Mouse (Mus musculus): ENCODE results near the gene Olfr883. TPM values are rescaled to one million over a fixed set of nuclear protein-coding genes. Genes with fewer than 3 reads are reported as not detected.
A peak's percentile ranks its signal among the peaks of the same experiment; 100 is the strongest.

Gene Olfr883
- total RNA-seq (2021), result not detected
- long read RNA-seq, experiment 1, result 0 reads
- long read RNA-seq, experiment 2, result 0 reads

- H3K27ac ChIP-seq, result no peak within 1 kb of the TSS
- intact Hi-C loops (cut with DNase I), result no loop called here
- no peak for TF ChIP-seq CTCF (IDR thresholded peaks at IDR 0.05)
- no peak within 1 kb of the TSS for H3K4me3 ChIP-seq
- no peak for DNase-seq (ENCODE audit: extremely low spot score in 1 of 2, low spot score in 2 of 2)
These were observed at the start of gene Olfr883 for GRCm38 (mm10) chr9:38025508-38025907. Gene Olfr883, plus strand, starts transcription at chr9:38025808.

GRCm38 (mm10) chr9:37991525-37991924 is 34.1 kb upstream of the Olfr883 start, which contains the start of gene Olfr881:
Gene Olfr881, plus strand, starts transcription at chr9:37991825.
- Histone ChIP-seq H3K4me3 (no peak within 1 kb of the TSS), H3K27ac (no peak within 1 kb of the TSS)
- DNase-seq (ENCODE audit: extremely low spot score in 1 of 2, low spot score in 2 of 2), result no peak
- intact Hi-C loops (cut with DNase I), result no loop called here
- TF ChIP-seq CTCF (IDR thresholded peaks at IDR 0.05), result no peak

GRCm38 (mm10) chr9:37998581-37999204 is 26.9 kb upstream of the Olfr883 start:
- DNase-seq (ENCODE audit: extremely low spot score in 1 of 2, low spot score in 2 of 2), result no peak
- TF ChIP-seq CTCF (IDR thresholded peaks at IDR 0.05), result peak; percentile 53
- intact Hi-C loops (cut with DNase I), result no loop called here
- no peak overlapping the region for H3K27ac ChIP-seq
- H3K4me3 ChIP-seq, result no peak overlapping the region

GRCm38 (mm10) chr9:38000021-38000420 is 25.6 kb upstream of the Olfr883 start:
- Histone ChIP-seq H3K4me3 (no peak overlapping the region), H3K27ac (no peak overlapping the region)
- DNase-seq (ENCODE audit: extremely low spot score in 1 of 2, low spot score in 2 of 2), result no peak
- intact Hi-C loops (cut with DNase I), result no loop called here
- no peak for TF ChIP-seq CTCF (IDR thresholded peaks at IDR 0.05)

- intact Hi-C loops (cut with DNase I), result no loop called here
- Histone ChIP-seq H3K4me3 (no peak within 1 kb of the TSS), H3K27ac (no peak within 1 kb of the TSS)
- DNase-seq (ENCODE audit: extremely low spot score in 1 of 2, low spot score in 2 of 2), result no peak
- TF ChIP-seq CTCF (IDR thresholded peaks at IDR 0.05), result no peak
These were observed 20.6 kb downstream of the Olfr883 start, which contains the start of gene Olfr884 for GRCm38 (mm10) chr9:38046255-38046654. Gene Olfr884, plus strand, starts transcription at chr9:38046555.

GRCm38 (mm10) chr9:38061022-38061421 is 35.4 kb downstream of the Olfr883 start, which contains the start of gene Olfr885:
Gene Olfr885, plus strand, starts transcription at chr9:38061322.
- DNase-seq (ENCODE audit: extremely low spot score in 1 of 2, low spot score in 2 of 2), result no peak
- intact Hi-C loops (cut with DNase I), result no loop called here
- no peak within 1 kb of the TSS for H3K27ac ChIP-seq
- TF ChIP-seq CTCF (IDR thresholded peaks at IDR 0.05), result no peak
- no peak within 1 kb of the TSS for H3K4me3 ChIP-seq

Other genes with a start within 250 kb of the Olfr883 start
- not detected for gene Olfr876, start 222.8 kb upstream of the Olfr883 start, total RNA-seq (2021)
- under 1 TPM in 1 of 2 experiments, not detected in 1; 0.25 TPM for gene Olfr877, start 171.5 kb upstream of the Olfr883 start, total RNA-seq (2021)
- gene Olfr145, start 129.1 kb upstream of the Olfr883 start, total RNA-seq (2021), result under 1 TPM; 0.05 to 0.07 TPM
- gene Olfr878, start 108.0 kb upstream of the Olfr883 start, total RNA-seq (2021), result under 1 TPM; 0.23 to 0.36 TPM
- under 1 TPM; 0.26 to 0.34 TPM for gene Olfr881, start 34.0 kb upstream of the Olfr883 start, total RNA-seq (2021)
- not detected for gene Olfr884, start 20.7 kb downstream of the Olfr883 start, total RNA-seq (2021)
- gene Olfr885, start 35.5 kb downstream of the Olfr883 start, total RNA-seq (2021), result not detected
- gene Olfr887, start 58.3 kb downstream of the Olfr883 start, total RNA-seq (2021), result not detected
- gene Olfr888, start 82.3 kb downstream of the Olfr883 start, total RNA-seq (2021), result not detected
- gene Olfr889, start 89.4 kb downstream of the Olfr883 start, total RNA-seq (2021), result not detected
- not detected for gene Olfr890, start 116.7 kb downstream of the Olfr883 start, total RNA-seq (2021)
- not detected for gene Olfr891, start 155.0 kb downstream of the Olfr883 start, total RNA-seq (2021)
- not detected for gene Olfr893, start 182.6 kb downstream of the Olfr883 start, total RNA-seq (2021)
- not detected for gene Olfr894, start 192.2 kb downstream of the Olfr883 start, total RNA-seq (2021)
- gene Olfr143, start 227.0 kb downstream of the Olfr883 start, total RNA-seq (2021), result not detected
- gene Olfr895, start 242.0 kb downstream of the Olfr883 start, total RNA-seq (2021), result not detected